Mouse (Mus musculus): ENCODE measurements around the gene Nppb.

- TF ChIP-seq CTCF (IDR thresholded peaks at IDR 0.05 in 2 of 3, conservative IDR thresholded peaks at IDR 0.05 in 1 of 3; ENCODE audit: control insufficient read depth in 1 of 3, insufficient read depth in 1 of 3, low read depth in 2 of 3, low read length in 3 of 3, poor library complexity in 1 of 3, severe bottlenecking in 1 of 3) = no peak
- TF ChIP-seq CHD2 (IDR thresholded peaks at IDR 0.05; ENCODE audit: low read length) = no peak
- no peak for TF ChIP-seq MAX (IDR thresholded peaks at IDR 0.05; ENCODE audit: low read length)
- no peak for TF ChIP-seq ZNF384 (IDR thresholded peaks at IDR 0.05; ENCODE audit: low read depth, low read length)
- no peak for TF ChIP-seq ZMIZ1 (IDR thresholded peaks at IDR 0.05; ENCODE audit: low read depth, low read length)
- TF ChIP-seq TBP (IDR thresholded peaks at IDR 0.05; ENCODE audit: low read depth, low read length) = no peak
- TF ChIP-seq POLR2A (IDR thresholded peaks at IDR 0.05; ENCODE audit: control insufficient read depth in 1 of 2, insufficient read depth in 1 of 2, low read depth in 1 of 2, low read length in 2 of 2, poor library complexity in 1 of 2) = no peak
- no peak for TF ChIP-seq HCFC1 (IDR thresholded peaks at IDR 0.05; ENCODE audit: low read depth, low read length)
- TF ChIP-seq TAL1 (IDR thresholded peaks at IDR 0.05; ENCODE audit: low read length) = no peak
Measured at GRCm38 (mm10) chr4:147968816-147969215, 16.8 kb upstream of the Nppb start.
